Mouse (Mus musculus): Measurements from ENCODE around the gene Cdk19.

GRCm38 (mm10) chr10:40373749-40374148 is 34.4 kb downstream of the Cdk19 start:
- TF ChIP-seq CTCF (IDR thresholded peaks at IDR 0.05; ENCODE audit: extremely low read depth, insufficient read depth, low read length), result no peak
- TF ChIP-seq POLR2A (IDR thresholded peaks at IDR 0.05; ENCODE audit: extremely low read depth, insufficient read depth, low read length), result no peak
